Mouse (Mus musculus) lung, embryonic 15.5 days (tissue): Measurements from ENCODE around the gene Wiz. TPM values are rescaled to one million over a fixed set of nuclear protein-coding genes. Genes with fewer than 3 reads are reported as not detected.
A peak's percentile ranks its signal among the peaks of the same experiment; 100 is the strongest.

ENCODE experiments used
- ATAC-seq: fragments of 200-750 bp; cut with Nextera tagmentation; 2 replicates; pipeline ENCODE4 v1.8.0; 2017; ENCODE audit warnings: moderate number of reproducible peaks, borderline replicate concordance; ENCODE audit not compliant: low FRiP score, low TSS enrichment; ENCODE audit errors: extremely low read depth
- H3K27ac ChIP-seq: fragments of 300-500 bp; sonication (generic); 2 replicates; pipeline ENCODE4 v1.5.1; 2015; ENCODE audit warnings: moderate library complexity, mild to moderate bottlenecking, inconsistent platforms
- H3K27me3 ChIP-seq: fragments of 300-500 bp; sonication (generic); 2 replicates; pipeline ENCODE4 v1.6.1; 2015; ENCODE audit warnings: inconsistent platforms
- H3K36me3 ChIP-seq: fragments of 300-500 bp; sonication (generic); 2 replicates; pipeline ENCODE4 v1.6.1; 2015; ENCODE audit warnings: inconsistent platforms
- H3K4me1 ChIP-seq: fragments of 300-500 bp; sonication (generic); 2 replicates; pipeline ENCODE4 v1.6.1; 2015; ENCODE audit warnings: inconsistent platforms
- H3K4me2 ChIP-seq: fragments of 300-500 bp; sonication (generic); 2 replicates; pipeline ENCODE4 v1.6.1; 2015; ENCODE audit warnings: inconsistent platforms, mild to moderate bottlenecking, moderate library complexity
- H3K4me3 ChIP-seq: fragments of 300-500 bp; sonication (generic); 2 replicates; pipeline ENCODE4 v1.5.1; 2015; ENCODE audit warnings: mild to moderate bottlenecking, inconsistent platforms
- H3K9ac ChIP-seq: fragments of 300-500 bp; sonication (generic); 2 replicates; pipeline ENCODE4 v1.6.1; 2015; ENCODE audit warnings: inconsistent platforms
- H3K9me3 ChIP-seq: fragments of 300-500 bp; sonication (generic); 2 replicates; pipeline ENCODE4 v1.6.1; 2016; ENCODE audit warnings: inconsistent platforms
- WGBS: fragments of 180-500 bp; shearing (Covaris S2); methylation state at CpG from one replicate; pipeline ENCODE4 v1.1.7; 2015; 5-methylcytosine and 5-hydroxymethylcytosine counted together
- polyA plus RNA-seq: library from polyadenylated mRNA; unstranded; fragments of >200 nt; fragmentation: Nextera tagmentation; extraction: Ambion mirVana; gene quantifications from 2 replicates; pipeline ENCODE4 v1.2.1, GENCODE M21; 2015

The Wiz gene
- polyA plus RNA-seq, 1 experiment from 2014 or later, result 26.9 TPM

- Histone ChIP-seq H3K9ac (no peak within 1 kb of the TSS), H3K27ac (no peak within 1 kb of the TSS), H3K4me2 (no peak within 1 kb of the TSS), H3K4me1 (no peaks in the 10 kb centered on the region), H3K9me3 (no peaks in the 10 kb centered on the region), H3K27me3 (peaks cover 11% of the 10 kb centered on the region), H3K4me3 (no peak within 1 kb of the TSS), H3K36me3 (no peaks in the 10 kb centered on the region)
- 62% methylated on average over 8 of the region's 8 CpGs for WGBS
- ATAC-seq, result no peak
Measured at GRCm38 (mm10) chr17:32403417-32403816, 14.2 kb upstream of the Wiz start, which contains the start of gene Rasal3. TSS of gene Rasal3 (minus strand) at chr17:32403583.

GRCm38 (mm10) chr17:32402779-32403157 lies 13.5 kb upstream of the Wiz start:
- H3K27ac ChIP-seq, result no peak overlapping the region
- no peaks in the 10 kb centered on the region for H3K36me3 ChIP-seq
- H3K9ac ChIP-seq, result no peak overlapping the region
- WGBS, result 59% methylated on average over 11 of the region's 11 CpGs
- H3K27me3 ChIP-seq, result peaks cover 17% of the 10 kb centered on the region
- no peak for ATAC-seq
- H3K4me2 ChIP-seq, result no peak overlapping the region
- H3K4me3 ChIP-seq, result no peak overlapping the region
- H3K4me1 ChIP-seq, result no peaks in the 10 kb centered on the region
- H3K9me3 ChIP-seq, result no peaks in the 10 kb centered on the region

GRCm38 (mm10) chr17:32402011-32402778 lies 13.0 kb upstream of the Wiz start:
- Histone ChIP-seq H3K4me2 (no peak overlapping the region), H3K36me3 (no peaks in the 10 kb centered on the region), H3K27me3 (peaks cover 23% of the 10 kb centered on the region), H3K9ac (no peak overlapping the region), H3K9me3 (no peaks in the 10 kb centered on the region), H3K27ac (no peak overlapping the region), H3K4me1 (no peaks in the 10 kb centered on the region), H3K4me3 (no peak overlapping the region)
- ATAC-seq, result no peak
- 69% methylated on average over 9 of the region's 9 CpGs for WGBS

GRCm38 (mm10) chr17:32396266-32396665 lies 7.0 kb upstream of the Wiz start:
- no peak for ATAC-seq
- peaks cover 82% of the 10 kb centered on the region for H3K27me3 ChIP-seq
- 5% methylated on average over 37 of the region's 37 CpGs for WGBS

GRCm38 (mm10) chr17:32393944-32394343 lies 4.7 kb upstream of the Wiz start:
- no peak for ATAC-seq
- peaks cover 12% of the 10 kb centered on the region for H3K4me1 ChIP-seq
- H3K4me2 ChIP-seq, result no peak overlapping the region
- 80% methylated on average over 10 of the region's 10 CpGs for WGBS
- peaks cover 83% of the 10 kb centered on the region for H3K27me3 ChIP-seq
- no peaks in the 10 kb centered on the region for H3K36me3 ChIP-seq
- no peaks in the 10 kb centered on the region for H3K9me3 ChIP-seq
- no peak overlapping the region for H3K9ac ChIP-seq
- no peak overlapping the region for H3K27ac ChIP-seq
- no peak overlapping the region for H3K4me3 ChIP-seq

More at GRCm38 (mm10) chr17:32396266-32396665, 7.0 kb upstream of the Wiz start:
- peaks cover 12% of the 10 kb centered on the region; the same call in 1 of the 2 replicates for H3K4me1 ChIP-seq
- peak overlapping the region; percentile 13 for H3K4me3 ChIP-seq
- peak overlapping the region; percentile 46 for H3K4me2 ChIP-seq
- H3K9me3 ChIP-seq, result no peaks in the 10 kb centered on the region
- H3K36me3 ChIP-seq, result no peaks in the 10 kb centered on the region
- no peak overlapping the region for H3K9ac ChIP-seq
- no peak overlapping the region for H3K27ac ChIP-seq

- ATAC-seq, result peak; percentile 57
- WGBS, result under 1% methylated on average over 38 of the region's 39 CpGs
- H3K4me3 ChIP-seq, result peak overlapping the region; percentile 83
Measured at GRCm38 (mm10) chr17:32388370-32389100, 704 bp downstream of the Wiz start.

GRCm38 (mm10) chr17:32387986-32388369 lies 1.3 kb downstream of the Wiz start:
- Histone ChIP-seq H3K27ac (no peak overlapping the region), H3K9ac (peak overlapping the region; percentile 78; the same call in 1 of the 2 replicates), H3K4me2 (peak overlapping the region; percentile 98), H3K36me3 (peaks cover 17% of the 10 kb centered on the region), H3K9me3 (no peaks in the 10 kb centered on the region), H3K4me3 (peak overlapping the region; percentile 83), H3K27me3 (peaks cover 24% of the 10 kb centered on the region), H3K4me1 (peaks cover 16% of the 10 kb centered on the region; the same call in 1 of the 2 replicates)
- ATAC-seq, result no peak
- 25% methylated on average over 7 of the region's 7 CpGs for WGBS

More at GRCm38 (mm10) chr17:32388370-32389100, 704 bp downstream of the Wiz start:
- Histone ChIP-seq H3K27ac (peak overlapping the region; percentile 82), H3K9me3 (no peaks in the 10 kb centered on the region), H3K9ac (peak overlapping the region; percentile 78), H3K4me2 (peak overlapping the region; percentile 98), H3K4me1 (peaks cover 16% of the 10 kb centered on the region; the same call in 1 of the 2 replicates), H3K36me3 (peaks cover 15% of the 10 kb centered on the region), H3K27me3 (peaks cover 29% of the 10 kb centered on the region)

GRCm38 (mm10) chr17:32386659-32387432 lies 2.4 kb downstream of the Wiz start:
- H3K27me3 ChIP-seq, result peaks cover 12% of the 10 kb centered on the region
- H3K4me2 ChIP-seq, result no peak overlapping the region; the same call in 1 of the 2 replicates
- H3K27ac ChIP-seq, result no peak overlapping the region; the same call in 1 of the 2 replicates
- 64% methylated on average over 9 of the region's 9 CpGs for WGBS
- no peaks in the 10 kb centered on the region for H3K9me3 ChIP-seq
- H3K4me3 ChIP-seq, result no peak overlapping the region
- H3K9ac ChIP-seq, result no peak overlapping the region
- H3K36me3 ChIP-seq, result peaks cover 17% of the 10 kb centered on the region
- ATAC-seq, result no peak
- peaks cover 10% of the 10 kb centered on the region; the same call in 1 of the 2 replicates for H3K4me1 ChIP-seq

- no peak overlapping the region for H3K27ac ChIP-seq
- ATAC-seq, result no peak
- no peak overlapping the region for H3K4me2 ChIP-seq
- H3K4me3 ChIP-seq, result no peak overlapping the region
- peaks cover 17% of the 10 kb centered on the region for H3K36me3 ChIP-seq
- H3K4me1 ChIP-seq, result peaks cover 10% of the 10 kb centered on the region; the same call in 1 of the 2 replicates
- H3K9ac ChIP-seq, result no peak overlapping the region
- 84% methylated on average over 5 of the region's 5 CpGs for WGBS
- no peaks in the 10 kb centered on the region for H3K27me3 ChIP-seq
- no peaks in the 10 kb centered on the region for H3K9me3 ChIP-seq
Measured at GRCm38 (mm10) chr17:32383661-32384060, 5.6 kb downstream of the Wiz start.

GRCm38 (mm10) chr17:32382576-32382975 lies 6.7 kb downstream of the Wiz start:
- no peak for ATAC-seq
- H3K4me1 ChIP-seq, result 0 out of 2 replicates have a peak, but pooled peaks cover 4% of the 10 kb centered on the region
- H3K9ac ChIP-seq, result no peak overlapping the region
- no peak overlapping the region for H3K27ac ChIP-seq
- H3K9me3 ChIP-seq, result no peaks in the 10 kb centered on the region
- no peak overlapping the region for H3K4me3 ChIP-seq
- H3K36me3 ChIP-seq, result peaks cover 17% of the 10 kb centered on the region
- 93% methylated on average over 7 of the region's 7 CpGs for whole genome bisulfite sequencing
- no peak overlapping the region for H3K4me2 ChIP-seq
- H3K27me3 ChIP-seq, result no peaks in the 10 kb centered on the region

- no peak overlapping the region for H3K27ac ChIP-seq
- H3K4me2 ChIP-seq, result no peak overlapping the region
- H3K4me1 ChIP-seq, result no peaks in the 10 kb centered on the region
- ATAC-seq, result no peak
- H3K36me3 ChIP-seq, result peaks cover 14% of the 10 kb centered on the region; the same call in 1 of the 2 replicates
- no peaks in the 10 kb centered on the region for H3K9me3 ChIP-seq
- H3K27me3 ChIP-seq, result no peaks in the 10 kb centered on the region
- no peak overlapping the region for H3K9ac ChIP-seq
- 71% methylated on average over 2 of the region's 2 CpGs for WGBS
- H3K4me3 ChIP-seq, result no peak overlapping the region
Measured at GRCm38 (mm10) chr17:32378786-32379185, 10.5 kb downstream of the Wiz start.
